Mouse (Mus musculus): Measurements from ENCODE around the gene Nhlrc3.

DNA sequence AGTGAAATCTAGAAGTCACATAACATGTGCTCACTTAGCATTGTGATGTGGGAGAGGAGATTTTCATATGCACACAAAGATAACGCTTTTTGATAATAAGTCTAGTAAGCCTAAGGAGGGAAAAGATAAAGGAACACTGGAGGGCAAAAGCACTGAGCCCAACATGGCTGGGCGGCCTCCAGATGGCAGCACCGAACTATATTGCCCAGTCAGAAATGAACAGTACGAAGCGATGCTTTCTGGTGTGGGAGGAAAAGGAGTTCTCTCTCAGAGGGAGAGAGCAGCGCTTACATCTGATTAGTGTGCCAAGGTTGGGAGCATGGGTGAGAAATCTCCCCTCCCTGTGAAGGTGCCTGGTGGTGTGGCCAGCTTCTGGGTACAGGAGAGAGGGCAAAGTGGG lies 12.8 kb upstream of the Nhlrc3 start:
- TF ChIP-seq CTCF (IDR thresholded peaks at IDR 0.05; ENCODE audit: borderline replicate concordance, control insufficient read depth, extremely low read depth, insufficient read depth, low read length, poor library complexity) (peak; percentile 16; the same call in 1 of the 2 replicates), POLR2A (IDR thresholded peaks at IDR 0.05; ENCODE audit: control insufficient read depth, extremely low read depth, insufficient read depth, low read length, poor library complexity) (no peak)

All from thymus, adult 2 months (tissue).